Mouse (Mus musculus): ENCODE results near the gene Mri1.
A peak's percentile ranks its signal among the peaks of the same experiment; 100 is the strongest.

Gene Mri1

DNA sequence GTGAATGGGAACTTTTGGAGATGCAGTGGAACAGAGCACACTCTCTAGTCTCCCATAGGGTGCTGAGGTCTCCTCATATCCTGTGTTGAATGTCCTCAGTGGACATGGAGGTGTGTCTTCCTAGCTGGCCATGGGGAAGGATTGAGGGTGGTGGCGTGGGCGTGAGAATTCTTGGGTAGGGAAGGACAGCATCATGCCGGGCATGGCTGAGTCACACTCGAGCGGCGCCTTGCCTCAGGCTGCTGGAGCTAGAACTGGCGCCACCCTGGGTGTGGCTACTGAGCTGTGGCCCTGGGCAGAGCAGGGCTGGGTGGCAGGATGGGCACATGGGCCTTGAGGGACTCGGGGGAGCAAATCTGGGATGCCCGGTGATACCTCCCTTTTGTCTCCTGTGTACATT, 54.7 kb downstream of the Mri1 start:
- no peak for DNase-seq

DNA sequence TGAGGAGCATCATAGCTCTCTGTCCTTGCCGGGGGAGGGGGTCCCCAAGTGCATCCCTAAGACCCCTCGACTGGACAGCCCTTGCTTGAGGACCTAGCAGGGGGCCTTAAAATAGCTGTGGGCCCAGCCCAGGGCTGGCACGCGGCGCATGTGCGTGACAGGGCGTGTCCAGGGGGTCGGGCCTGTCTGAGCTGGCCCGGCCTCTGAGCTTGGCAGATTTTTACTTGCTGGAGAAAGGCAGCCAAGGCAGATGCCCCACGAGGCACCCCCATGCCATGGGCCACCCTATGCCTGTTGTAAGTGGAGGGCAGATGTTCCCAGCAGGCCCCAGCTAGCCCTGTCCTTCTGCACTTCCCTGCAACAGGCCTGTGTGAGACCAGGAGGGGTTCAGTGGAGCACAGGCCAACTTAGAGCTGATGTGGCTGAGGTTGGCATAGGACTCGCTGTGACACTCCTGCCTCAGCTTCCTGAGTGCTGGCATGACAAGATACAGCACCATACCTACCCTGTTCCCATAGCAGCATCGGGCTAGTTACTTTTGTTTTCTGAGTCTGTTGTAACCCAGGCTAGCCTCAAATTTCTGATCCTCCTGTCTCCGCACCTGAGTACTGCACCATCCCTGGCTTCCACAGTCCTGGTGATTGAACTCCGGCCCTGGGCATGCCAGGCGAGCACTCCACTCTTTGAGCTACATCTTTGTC, 55.4 kb downstream of the Mri1 start:
- DNase-seq, result peak; percentile 47 to 51

DNA sequence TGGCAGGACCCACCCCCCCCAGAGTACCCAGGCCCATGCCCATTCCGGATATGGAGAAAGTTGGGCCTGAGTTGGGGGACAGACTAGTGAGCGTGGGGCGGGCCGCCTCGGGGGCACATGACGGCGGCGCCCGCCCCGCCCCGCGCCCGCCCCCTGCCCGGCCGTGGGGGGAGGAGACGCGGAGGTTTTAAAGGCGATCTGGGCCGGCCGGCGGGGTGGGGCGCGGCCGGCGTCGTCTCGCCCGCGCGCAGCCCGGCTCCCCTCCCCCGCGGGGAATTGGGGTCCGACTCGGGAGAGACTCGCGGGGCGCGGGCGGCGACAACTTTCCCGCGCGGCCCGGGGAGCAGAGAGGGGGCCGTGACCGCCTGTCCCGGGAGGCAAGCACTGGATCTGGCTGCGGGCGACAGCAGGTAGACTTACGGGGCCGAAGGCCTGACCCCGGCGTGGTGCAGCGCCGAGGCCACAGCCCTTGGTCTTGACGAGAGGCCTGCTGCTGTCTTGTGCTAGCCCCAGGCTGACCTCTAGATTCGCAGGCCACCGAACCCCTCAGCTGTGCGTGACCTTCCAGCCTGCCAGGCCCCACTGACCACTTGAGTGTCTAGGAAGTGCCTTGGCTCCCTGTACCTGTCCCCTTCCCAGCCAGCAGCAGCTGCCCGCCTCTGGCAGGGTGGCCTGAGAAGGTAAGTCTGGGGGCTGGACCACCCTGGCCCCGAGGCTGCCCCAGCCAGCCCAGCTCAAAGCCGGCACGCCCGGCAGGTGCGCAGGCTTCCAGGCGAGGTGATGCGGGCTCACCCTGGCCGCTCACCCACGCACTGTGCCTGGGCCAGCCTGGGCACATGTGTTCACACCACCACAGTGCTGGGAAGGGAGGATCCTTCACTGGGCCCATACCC, 56.2 kb downstream of the Mri1 start:
- peak; percentile 47 to 60 for DNase-seq

DNA sequence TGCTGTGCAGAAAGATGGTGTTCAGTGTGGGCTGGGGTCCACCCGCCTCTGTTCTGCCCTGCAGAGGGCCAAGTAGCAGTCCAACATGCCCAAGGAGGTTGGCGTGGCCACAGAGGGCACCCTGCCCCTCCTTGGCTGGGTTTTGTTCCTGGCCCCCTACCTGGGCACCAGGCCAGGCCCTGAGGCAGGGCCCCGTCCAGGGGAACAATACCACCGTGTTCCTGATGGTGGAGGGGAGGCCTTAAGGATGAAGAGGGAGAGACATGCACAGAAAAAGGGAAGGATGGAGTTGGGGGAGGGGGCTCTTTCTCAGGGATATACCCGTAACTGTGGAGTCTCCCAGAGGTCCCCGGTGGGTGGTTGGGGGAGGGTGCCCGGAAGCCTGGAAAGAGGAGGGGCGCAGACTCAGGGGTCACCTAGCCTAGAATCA, 57.0 kb downstream of the Mri1 start:
- DNase-seq, result peak; percentile 42 to 61
